Mouse (Mus musculus) embryonic facial prominence, embryonic 14.5 days (tissue): ENCODE results near the gene Me3. TPM values are rescaled to one million over a fixed set of nuclear protein-coding genes. Genes with fewer than 3 reads are reported as not detected.

ENCODE experiments used
- ATAC-seq: fragments of 200-750 bp; cut with Nextera tagmentation; 2 replicates; pipeline ENCODE4 v1.8.0; 2017; ENCODE audit warnings: low read depth, moderate number of reproducible peaks, moderate TSS enrichment
- DNase-seq: peaks from one replicate; pipeline ENCODE4 v3.0.0-alpha.2; 2015; ENCODE audit warnings: low spot score
- H3K27ac ChIP-seq: fragments of 300-500 bp; sonication (generic); replicated peaks from 2 replicates; pipeline ENCODE4 v1.5.1; 2014; ENCODE audit warnings: low read depth, mild to moderate bottlenecking, low read length, moderate library complexity
- H3K27me3 ChIP-seq: fragments of 300-500 bp; sonication (generic); replicated peaks from 2 replicates; pipeline ENCODE4 v1.6.1; 2014; ENCODE audit warnings: low read length; ENCODE audit not compliant: control insufficient read depth, insufficient read depth
- H3K36me3 ChIP-seq: fragments of 300-500 bp; sonication (generic); 2 replicates; pipeline ENCODE4 v1.6.1; 2014; ENCODE audit warnings: low read length, mixed read lengths; ENCODE audit not compliant: control insufficient read depth, insufficient read depth
- H3K4me1 ChIP-seq: fragments of 300-500 bp; sonication (generic); 2 replicates; pipeline ENCODE4 v1.6.1; 2014; ENCODE audit warnings: antibody characterized with exemption, low read length; ENCODE audit not compliant: control insufficient read depth, insufficient read depth
- H3K4me2 ChIP-seq: fragments of 300-500 bp; sonication (generic); 2 replicates; pipeline ENCODE4 v1.6.1; 2014; ENCODE audit warnings: low read depth, mild to moderate bottlenecking, low read length, moderate library complexity, mixed read lengths
- H3K4me3 ChIP-seq: fragments of 300-500 bp; sonication (generic); 2 replicates; pipeline ENCODE4 v1.5.1; 2014; ENCODE audit warnings: low read depth, mild to moderate bottlenecking, low read length
- H3K9ac ChIP-seq: fragments of 300-500 bp; sonication (generic); 2 replicates; pipeline ENCODE4 v1.6.1; 2014; ENCODE audit warnings: low read depth, mild to moderate bottlenecking, low read length, moderate library complexity, mixed read lengths
- H3K9me3 ChIP-seq: fragments of 300-500 bp; sonication (generic); 2 replicates; pipeline ENCODE4 v1.6.1; 2016; ENCODE audit warnings: low read length; ENCODE audit not compliant: control insufficient read depth
- WGBS: fragments of 180-500 bp; shearing (Covaris S2); extraction: QIAGEN DNeasy Blood & Tissue Kit; methylation state at CpG from one replicate; pipeline ENCODE4 v1.1.7; 2014; 5-methylcytosine and 5-hydroxymethylcytosine counted together
- polyA plus RNA-seq: library from polyadenylated mRNA; unstranded; fragments of >200 nt; fragmentation: Nextera tagmentation; extraction: Ambion mirVana; gene quantifications from 2 replicates; pipeline ENCODE4 v1.2.1, GENCODE M21; 2014

Gene Me3
- polyA plus RNA-seq, 1 experiment from 2014 or later = 1.9 TPM

- H3K4me3 ChIP-seq = no peak overlapping the region
- no peak overlapping the region for H3K9ac ChIP-seq
- no peaks in the 10 kb centered on the region for H3K27me3 ChIP-seq
- H3K4me2 ChIP-seq = no peak overlapping the region
- no peak overlapping the region for H3K27ac ChIP-seq
- ATAC-seq (no peak), DNase-seq (no peak)
- no peaks in the 10 kb centered on the region for H3K9me3 ChIP-seq
- peaks cover 4% of the 10 kb centered on the region; the same call in 1 of the 2 replicates for H3K4me1 ChIP-seq
- WGBS = 23% methylated on average over 1 of the region's 1 CpGs
- H3K36me3 ChIP-seq = no peaks in the 10 kb centered on the region
Measured at GRCm38 (mm10) chr7:89700511-89700910, 68.3 kb downstream of the Me3 start.

GRCm38 (mm10) chr7:89710776-89711175, 78.6 kb downstream of the Me3 start:
- no peak overlapping the region for H3K4me2 ChIP-seq
- H3K27ac ChIP-seq = no peak overlapping the region
- H3K9ac ChIP-seq = no peak overlapping the region
- ATAC-seq (no peak), DNase-seq (no peak)
- WGBS = 79% methylated on average over 2 of the region's 2 CpGs
- H3K4me3 ChIP-seq = no peak overlapping the region
- H3K36me3 ChIP-seq = no peaks in the 10 kb centered on the region
- no peaks in the 10 kb centered on the region for H3K4me1 ChIP-seq
- H3K27me3 ChIP-seq = no peaks in the 10 kb centered on the region
- no peaks in the 10 kb centered on the region for H3K9me3 ChIP-seq

- Histone ChIP-seq H3K4me1 (no peaks in the 10 kb centered on the region), H3K36me3 (no peaks in the 10 kb centered on the region), H3K27ac (no peak overlapping the region), H3K9ac (no peak overlapping the region), H3K4me2 (no peak overlapping the region), H3K4me3 (no peak overlapping the region), H3K27me3 (no peaks in the 10 kb centered on the region), H3K9me3 (no peaks in the 10 kb centered on the region)
- DNase-seq (no peak), ATAC-seq (no peak)
Measured at GRCm38 (mm10) chr7:89713059-89713458, 80.9 kb downstream of the Me3 start.

DNA sequence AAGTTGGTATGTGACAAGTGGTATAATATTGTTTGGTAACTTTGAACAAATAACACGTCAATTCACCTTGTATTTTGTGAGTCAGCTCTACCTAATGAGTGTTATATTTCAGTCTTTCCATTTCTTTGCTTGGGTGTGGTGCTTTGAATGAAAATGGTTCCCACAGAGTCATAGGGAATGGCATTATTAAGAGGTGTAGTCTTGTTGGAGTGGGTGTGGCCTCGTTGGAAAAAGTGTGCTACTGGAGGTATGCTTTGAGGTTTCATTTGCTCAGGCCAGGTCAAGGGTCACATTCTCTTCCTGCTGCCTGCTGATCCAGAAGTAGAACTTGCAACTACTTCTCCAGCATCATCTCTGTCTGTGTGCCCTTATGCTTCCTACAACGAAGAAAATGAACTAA, 84.0 kb downstream of the Me3 start:
- no peaks in the 10 kb centered on the region for H3K9me3 ChIP-seq

GRCm38 (mm10) chr7:89717521-89717920, 85.3 kb downstream of the Me3 start:
- DNase-seq (no peak), ATAC-seq (no peak)
- Histone ChIP-seq H3K4me1 (no peaks in the 10 kb centered on the region), H3K9me3 (no peaks in the 10 kb centered on the region), H3K4me2 (no peak overlapping the region), H3K27me3 (no peaks in the 10 kb centered on the region), H3K4me3 (no peak overlapping the region), H3K36me3 (no peaks in the 10 kb centered on the region), H3K9ac (no peak overlapping the region), H3K27ac (no peak overlapping the region)
- WGBS = 52% methylated on average over 2 of the region's 2 CpGs

More for the DNA sequence above, 84.0 kb downstream of the Me3 start:
- Histone ChIP-seq H3K27ac (no peak overlapping the region), H3K4me3 (no peak overlapping the region), H3K27me3 (no peaks in the 10 kb centered on the region), H3K4me1 (no peaks in the 10 kb centered on the region), H3K4me2 (no peak overlapping the region), H3K9ac (no peak overlapping the region), H3K36me3 (no peaks in the 10 kb centered on the region)
- WGBS = 73% methylated on average over 3 of the region's 3 CpGs
- no peak for DNase-seq
- ATAC-seq = no peak

DNA sequence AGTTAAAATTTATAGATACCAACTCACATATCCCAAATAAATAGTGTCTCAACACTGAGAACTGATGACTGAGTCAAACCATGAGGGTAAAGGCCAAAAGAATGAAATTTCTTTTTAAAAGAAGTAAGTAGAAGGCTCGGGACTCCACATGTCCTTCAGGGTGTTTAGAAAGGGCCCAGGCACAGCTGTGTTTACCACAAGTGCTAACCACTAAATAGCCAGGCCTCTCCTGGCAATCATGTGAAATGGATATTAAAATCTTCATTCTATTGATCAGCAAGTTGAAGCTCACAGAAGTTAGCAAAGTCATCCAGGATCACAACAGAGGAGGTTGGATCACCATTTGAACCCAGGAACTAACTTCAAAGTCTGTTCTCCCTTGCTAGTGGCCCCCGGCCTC, 86.1 kb downstream of the Me3 start:
- Histone ChIP-seq H3K4me1 (no peaks in the 10 kb centered on the region), H3K36me3 (no peaks in the 10 kb centered on the region), H3K9me3 (no peaks in the 10 kb centered on the region), H3K9ac (no peak overlapping the region), H3K27me3 (no peaks in the 10 kb centered on the region), H3K4me3 (no peak overlapping the region), H3K4me2 (no peak overlapping the region), H3K27ac (no peak overlapping the region)
- WGBS = 63% methylated on average over 2 of the region's 2 CpGs
- ATAC-seq (no peak), DNase-seq (no peak)

DNA sequence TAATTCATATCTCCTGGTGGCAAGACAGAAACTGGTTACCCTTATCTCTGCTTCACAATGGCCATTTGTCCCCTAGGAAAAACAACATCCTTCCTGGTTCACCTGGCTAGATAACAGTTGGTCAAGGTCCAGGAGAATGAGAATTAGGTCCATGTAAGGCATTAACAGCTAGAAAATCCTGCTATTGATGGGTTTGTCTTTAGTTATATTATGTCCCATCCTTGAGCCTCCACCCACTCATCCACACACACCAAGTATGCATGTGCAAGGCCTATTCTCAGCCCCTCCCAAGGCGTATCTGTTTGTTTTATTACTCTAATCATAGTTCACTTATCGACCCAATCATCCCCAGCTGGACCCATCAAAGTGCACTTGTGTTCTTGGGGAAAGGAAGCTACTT, 88.1 kb downstream of the Me3 start:
- Histone ChIP-seq H3K27me3 (no peaks in the 10 kb centered on the region), H3K9me3 (no peaks in the 10 kb centered on the region), H3K27ac (no peak overlapping the region), H3K4me1 (no peaks in the 10 kb centered on the region), H3K36me3 (no peaks in the 10 kb centered on the region), H3K4me3 (no peak overlapping the region), H3K9ac (no peak overlapping the region), H3K4me2 (no peak overlapping the region)
- 82% methylated on average over 2 of the region's 2 CpGs for WGBS
- DNase-seq = no peak
- no peak for ATAC-seq

DNA sequence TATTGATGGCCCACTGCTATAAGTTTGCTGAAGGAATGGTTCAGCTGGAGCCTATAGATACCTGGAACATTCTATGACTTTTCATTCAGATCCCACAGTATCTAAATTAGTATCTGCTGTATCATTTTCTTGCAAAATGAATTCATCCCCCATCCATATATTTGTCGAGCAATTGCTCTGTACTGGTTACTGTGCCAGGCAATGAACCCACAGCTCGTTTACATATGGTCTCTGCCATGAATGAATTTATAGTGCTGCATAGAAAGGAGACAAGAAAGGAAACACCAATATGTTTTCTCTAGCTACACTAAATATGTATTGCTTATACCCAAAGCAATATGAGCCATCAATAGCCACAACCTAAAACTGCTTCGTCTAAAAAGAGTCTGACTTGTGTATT, 94.5 kb downstream of the Me3 start:
- H3K9me3 ChIP-seq = no peaks in the 10 kb centered on the region
- no peaks in the 10 kb centered on the region for H3K27me3 ChIP-seq
- H3K4me2 ChIP-seq = no peak overlapping the region
- H3K4me3 ChIP-seq = no peak overlapping the region
- ATAC-seq (no peak), DNase-seq (no peak)
- H3K27ac ChIP-seq = no peak overlapping the region
- no peak overlapping the region for H3K9ac ChIP-seq
- H3K4me1 ChIP-seq = 0 out of 2 replicates have a peak, but pooled peaks cover 6% of the 10 kb centered on the region
- WGBS = 73% methylated on average over 3 of the region's 3 CpGs
- H3K36me3 ChIP-seq = no peaks in the 10 kb centered on the region

DNA sequence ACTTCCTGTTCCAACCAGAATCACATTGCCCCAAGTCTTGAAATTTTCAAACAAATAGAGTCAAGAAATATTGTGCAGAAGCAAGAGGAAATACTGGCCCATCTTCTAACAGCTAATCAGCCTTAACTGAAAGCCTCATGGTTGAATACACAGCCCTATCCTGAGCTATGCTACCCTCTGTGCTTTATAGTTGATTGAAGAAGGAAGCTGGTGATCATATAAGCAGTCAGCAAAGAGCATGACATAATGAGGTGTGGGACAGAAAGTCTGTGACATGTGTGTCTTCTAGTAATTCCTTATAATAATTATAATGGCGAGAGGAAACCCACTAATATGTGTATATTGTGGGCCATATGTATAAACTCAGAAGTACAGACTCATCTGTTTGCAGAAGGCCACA, 95.4 kb downstream of the Me3 start:
- WGBS = 91% methylated on average over 1 of the region's 1 CpGs
- H3K9ac ChIP-seq = no peak overlapping the region
- no peaks in the 10 kb centered on the region for H3K9me3 ChIP-seq
- H3K4me1 ChIP-seq = 0 out of 2 replicates have a peak, but pooled peaks cover 6% of the 10 kb centered on the region
- H3K36me3 ChIP-seq = no peaks in the 10 kb centered on the region
- no peaks in the 10 kb centered on the region for H3K27me3 ChIP-seq
- ATAC-seq (no peak), DNase-seq (no peak)
- H3K4me2 ChIP-seq = no peak overlapping the region
- H3K4me3 ChIP-seq = no peak overlapping the region
- no peak overlapping the region for H3K27ac ChIP-seq
